Mouse (Mus musculus): Measurements from ENCODE around the gene Wee2.

The Wee2 gene

DNA sequence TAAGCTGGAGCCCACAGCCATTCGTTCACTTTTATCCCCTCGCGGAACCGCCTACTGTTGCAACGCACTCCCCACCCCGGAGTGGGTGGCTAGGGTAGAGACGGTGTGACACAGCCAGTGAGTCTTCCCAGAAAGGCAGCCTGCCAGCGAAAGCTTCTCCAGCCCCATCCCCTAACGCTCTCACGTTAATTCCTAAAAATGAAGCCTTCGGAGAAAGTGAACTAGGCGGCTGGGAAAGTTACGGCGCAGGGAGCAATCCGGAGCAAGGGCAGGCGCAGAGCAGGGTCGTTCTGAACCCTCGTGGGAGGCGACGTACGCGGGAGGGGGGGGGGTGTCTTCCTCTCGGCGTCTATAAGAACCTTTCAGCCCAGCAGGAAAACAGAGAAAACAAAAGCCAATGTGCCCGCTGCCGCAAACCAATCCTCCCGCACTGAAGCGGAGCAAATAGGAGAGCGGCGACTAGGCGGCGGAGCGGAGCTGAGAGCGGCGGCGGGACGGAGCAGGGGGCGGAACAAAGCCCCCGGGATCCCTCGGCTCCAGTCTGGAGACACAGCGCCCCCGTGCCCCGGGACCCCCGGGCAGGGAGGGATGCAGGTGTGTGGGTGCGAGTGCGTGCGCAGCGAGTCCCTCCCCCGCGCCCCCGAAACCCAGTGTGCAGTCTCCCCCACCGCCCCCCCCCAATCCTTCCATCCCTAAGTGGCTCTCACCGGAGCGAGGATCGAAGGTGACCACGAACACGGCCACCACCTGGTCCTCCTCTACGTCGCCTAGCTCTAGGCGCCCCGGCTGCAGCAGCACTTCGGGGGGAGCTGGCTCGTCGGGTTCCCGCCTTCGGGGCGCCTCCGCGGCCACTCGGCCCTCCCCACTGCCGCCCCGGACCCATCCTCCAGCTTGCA is 3.5 kb upstream of the Wee2 start:
- DNase-seq (ENCODE audit: low read depth, low spot score) = peak; percentile 45

DNA sequence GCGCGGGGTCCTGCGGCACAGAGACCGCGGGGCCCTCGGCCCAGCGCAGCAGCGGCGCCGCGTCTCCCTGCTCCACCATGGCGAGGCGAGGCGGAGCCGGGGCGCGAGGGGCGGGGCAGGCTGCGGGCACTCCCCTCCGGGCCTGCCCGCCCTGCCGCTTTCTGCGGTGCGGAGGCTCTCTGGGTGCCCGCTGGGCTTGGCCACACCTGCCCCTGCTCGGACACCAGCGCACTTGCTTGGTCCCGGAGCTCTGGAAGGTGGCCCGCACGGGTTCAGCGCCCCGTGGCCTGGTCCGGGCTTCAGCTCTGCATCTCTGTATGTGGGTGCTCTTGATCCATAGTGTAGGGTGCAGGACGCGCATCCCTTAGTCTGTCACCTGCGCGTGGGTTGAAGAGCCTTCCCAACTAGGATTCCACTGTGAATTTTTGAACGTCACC is 2.8 kb upstream of the Wee2 start, which contains the start of gene E330009J07Rik:
Gene E330009J07Rik, minus strand, starts transcription at position 89 of the 437 bp plus-strand sequence.
- DNase-seq (ENCODE audit: low read depth, low spot score) = peak; percentile 34

- no peak for DNase-seq (ENCODE audit: low read depth, low spot score)
Observed at GRCm38 (mm10) chr6:40439731-40440130, 843 bp downstream of the Wee2 start.

- no peak for DNase-seq (ENCODE audit: low read depth, low spot score)
Observed at GRCm38 (mm10) chr6:40441276-40441675, 2.4 kb downstream of the Wee2 start.

GRCm38 (mm10) chr6:40441755-40442154 is 2.9 kb downstream of the Wee2 start:
- DNase-seq (ENCODE audit: low read depth, low spot score) = peak; percentile 28

- no peak for DNase-seq (ENCODE audit: low read depth, low spot score)
Observed at GRCm38 (mm10) chr6:40443281-40443928, 4.5 kb downstream of the Wee2 start.

GRCm38 (mm10) chr6:40448626-40449025 is 9.7 kb downstream of the Wee2 start:
- DNase-seq (ENCODE audit: low read depth, low spot score) = no peak

DNA sequence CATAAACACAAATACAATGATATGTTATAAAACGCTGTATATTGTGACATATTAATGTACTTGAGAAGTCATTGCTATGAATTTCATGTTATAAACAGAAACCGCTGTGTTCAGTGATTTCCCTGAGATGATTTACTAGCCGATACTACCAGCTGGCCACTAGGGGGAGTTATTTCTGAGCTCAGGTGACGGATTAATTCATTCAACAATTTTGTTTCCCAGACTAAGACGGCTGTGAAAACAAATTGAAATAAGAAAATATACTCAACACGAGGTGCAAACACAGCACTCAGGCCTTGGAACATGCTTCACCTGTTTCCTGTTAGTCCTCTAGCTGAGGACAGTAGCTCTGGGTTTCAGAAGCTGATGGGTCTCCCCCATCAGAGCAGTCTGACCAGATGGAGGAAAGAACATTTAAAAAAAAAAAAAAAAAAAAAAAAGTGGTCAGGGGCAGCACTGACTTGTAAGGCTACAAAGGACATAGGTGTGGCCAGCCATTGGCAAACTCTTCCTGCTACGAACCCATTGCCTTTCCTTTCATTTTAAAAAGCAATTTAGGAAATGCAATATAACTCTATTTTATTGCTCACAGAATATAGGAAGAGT is 15.7 kb downstream of the Wee2 start:
- DNase-seq (ENCODE audit: low read depth, low spot score) = peak; percentile 38

DNA sequence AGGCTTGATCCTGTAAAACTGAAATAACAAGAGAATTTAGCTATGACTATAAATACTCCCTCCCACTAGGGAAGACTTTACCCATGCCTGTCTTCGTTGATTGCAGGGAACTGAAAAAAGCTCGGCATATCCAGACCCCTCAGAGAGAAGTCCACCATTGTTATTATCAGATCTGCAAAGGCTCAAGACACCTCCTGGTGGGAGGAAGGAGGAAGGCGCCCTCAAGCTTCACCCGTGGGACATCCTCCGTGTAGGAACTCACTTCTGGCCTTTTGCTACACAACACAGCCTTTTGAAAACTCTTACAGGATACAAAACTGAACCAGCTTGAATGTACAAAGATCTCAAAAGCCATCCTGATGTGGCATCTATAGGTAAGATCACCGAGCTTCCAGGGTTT is 26.8 kb downstream of the Wee2 start:
- peak; percentile 39 for DNase-seq (ENCODE audit: low read depth, low spot score)

GRCm38 (mm10) chr6:40470916-40471719 is 32.2 kb downstream of the Wee2 start, which contains the start of gene Ssbp1:
Ssbp1 (plus strand) TSS chr6:40471352.
- DNase-seq (ENCODE audit: low read depth, low spot score) = peak; percentile 98

GRCm38 (mm10) chr6:40471720-40472010 is 32.8 kb downstream of the Wee2 start:
- DNase-seq (ENCODE audit: low read depth, low spot score) = peak; percentile 14

GRCm38 (mm10) chr6:40476132-40476531 is 37.2 kb downstream of the Wee2 start:
- no peak for DNase-seq (ENCODE audit: low read depth, low spot score)

DNA sequence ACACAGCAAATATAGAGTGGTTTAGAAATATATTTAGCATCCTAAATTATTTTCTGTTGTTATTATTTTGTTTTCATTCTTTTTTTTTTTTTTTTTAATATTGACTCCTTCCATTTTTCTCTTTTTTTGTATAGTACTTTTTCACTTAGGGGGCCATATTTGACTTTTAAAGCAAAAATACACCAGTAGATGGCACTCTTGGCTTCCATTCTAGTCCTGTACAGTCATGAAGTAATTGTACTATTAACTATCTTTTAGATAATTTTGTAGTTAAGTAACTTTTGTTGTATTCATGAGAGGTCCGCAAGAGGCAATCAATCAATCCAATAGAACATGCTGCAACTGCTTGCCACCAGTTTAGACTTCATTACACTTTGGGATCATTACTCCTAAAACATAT is 40.8 kb downstream of the Wee2 start:
- DNase-seq (ENCODE audit: low read depth, low spot score) = peak; percentile 22

- DNase-seq (ENCODE audit: low read depth, low spot score) = no peak
Observed at GRCm38 (mm10) chr6:40482318-40482717, 43.4 kb downstream of the Wee2 start.

DNA sequence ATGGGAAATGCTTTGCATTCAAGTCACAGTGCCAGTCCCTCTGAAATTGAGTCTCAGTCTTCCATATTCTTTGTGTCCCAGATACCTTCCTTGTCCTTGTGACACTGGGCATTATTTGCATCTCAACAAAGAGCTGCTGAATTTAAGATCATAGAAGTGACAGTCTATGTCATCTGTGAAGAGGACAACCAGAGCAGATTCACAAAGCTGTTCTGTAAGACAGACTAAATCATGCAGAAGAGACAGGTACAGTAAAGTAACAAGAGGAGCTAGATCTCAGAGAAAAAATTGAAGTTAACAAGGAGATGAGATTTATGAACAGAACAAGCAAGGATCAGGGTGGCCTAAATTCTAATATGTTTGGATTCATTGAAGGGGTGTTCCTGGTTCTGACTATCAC is 52.0 kb downstream of the Wee2 start, which contains the start of gene Tas2r137:
Gene Tas2r137, plus strand, starts transcription at position 301 of the 400 bp plus-strand sequence.
- DNase-seq (ENCODE audit: low read depth, low spot score) = no peak

DNA sequence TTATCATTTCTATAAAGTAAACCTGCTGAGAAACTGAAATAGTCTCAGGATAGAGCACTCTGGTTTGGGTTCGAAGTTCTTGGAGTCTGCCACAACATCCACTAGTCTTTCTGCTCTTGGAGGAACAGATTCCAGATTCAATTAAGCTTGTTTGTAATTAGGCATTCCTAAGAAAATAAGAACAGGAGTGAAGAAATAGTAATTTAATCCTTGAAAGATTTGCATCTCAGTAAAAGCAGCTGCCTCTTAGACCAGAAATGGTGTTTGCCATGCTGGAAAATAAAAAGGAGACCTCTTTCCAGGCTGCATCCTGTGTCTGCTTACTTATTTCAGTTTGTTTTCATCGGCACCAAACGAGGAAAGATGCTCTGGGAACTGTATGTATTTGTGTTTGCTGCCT is 54.3 kb downstream of the Wee2 start, which contains the start of gene Tas2r108:
Gene Tas2r108, plus strand, starts transcription at position 301 of the 400 bp plus-strand sequence.
- no peak for DNase-seq (ENCODE audit: low read depth, low spot score)

Data from ES-CJ7 (cell line).